Mouse (Mus musculus): Measurements from ENCODE around the gene Ablim1.
A peak's percentile ranks its signal among the peaks of the same experiment; 100 is the strongest.

Gene Ablim1

DNA sequence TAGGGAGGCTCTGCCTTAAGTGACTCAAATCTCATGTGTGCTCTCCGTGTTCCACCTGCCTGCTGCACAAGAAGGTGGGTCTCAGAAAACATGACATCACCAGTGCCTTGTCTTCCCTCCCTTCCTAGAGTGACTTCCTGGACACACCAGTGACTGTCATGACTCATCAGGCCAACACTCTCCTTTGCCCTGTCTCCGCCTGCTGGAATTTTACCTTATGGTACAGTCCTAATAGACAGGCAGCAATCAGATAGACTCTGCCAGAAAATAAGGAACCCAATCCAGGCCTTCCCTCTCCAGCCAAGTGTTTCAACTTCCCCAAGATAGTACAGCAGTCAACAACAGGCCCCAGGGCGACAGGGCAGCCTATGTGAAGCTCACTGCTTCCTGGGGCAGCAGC, 133.8 kb downstream of the Ablim1 start:
- no peak for DNase-seq

DNA sequence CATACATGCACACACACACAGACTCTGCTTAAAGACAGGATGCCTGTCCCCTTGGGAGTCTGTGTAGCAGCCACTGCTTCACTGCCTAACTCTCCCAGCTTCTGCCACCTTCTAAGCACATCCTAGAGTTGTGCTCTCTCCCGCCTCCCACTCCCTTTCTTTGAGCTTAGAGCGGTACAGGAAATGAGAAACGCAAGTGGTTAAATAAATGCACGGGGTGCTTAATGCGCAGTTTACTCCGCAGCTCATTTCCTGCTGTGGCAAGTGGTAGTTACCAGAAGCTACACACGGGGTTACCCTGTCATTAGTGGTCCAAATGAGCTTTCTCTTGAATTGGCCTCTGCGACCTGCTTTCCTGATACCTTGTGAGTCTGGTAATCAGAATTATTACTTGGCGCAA, 134.4 kb downstream of the Ablim1 start:
- no peak for DNase-seq

DNA sequence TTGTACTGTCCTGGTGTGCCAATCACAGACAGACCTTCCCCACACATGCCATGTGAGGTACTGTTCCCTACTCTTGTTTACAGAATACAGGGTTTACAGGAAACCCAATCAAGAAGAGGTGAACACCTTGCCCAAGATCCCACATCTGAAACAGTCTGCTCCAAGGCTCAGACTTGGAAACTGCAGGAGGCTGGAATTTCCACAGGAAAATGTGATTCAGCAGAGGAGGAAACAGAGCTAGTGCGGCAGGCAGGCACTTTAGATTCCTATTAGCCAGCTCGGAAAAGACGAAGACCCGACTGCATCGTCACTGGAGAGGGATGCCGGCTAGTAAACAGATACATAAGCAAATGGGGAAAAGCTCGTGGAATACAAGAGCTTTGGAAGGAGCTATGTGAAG, 135.4 kb downstream of the Ablim1 start:
- DNase-seq, result no peak

DNA sequence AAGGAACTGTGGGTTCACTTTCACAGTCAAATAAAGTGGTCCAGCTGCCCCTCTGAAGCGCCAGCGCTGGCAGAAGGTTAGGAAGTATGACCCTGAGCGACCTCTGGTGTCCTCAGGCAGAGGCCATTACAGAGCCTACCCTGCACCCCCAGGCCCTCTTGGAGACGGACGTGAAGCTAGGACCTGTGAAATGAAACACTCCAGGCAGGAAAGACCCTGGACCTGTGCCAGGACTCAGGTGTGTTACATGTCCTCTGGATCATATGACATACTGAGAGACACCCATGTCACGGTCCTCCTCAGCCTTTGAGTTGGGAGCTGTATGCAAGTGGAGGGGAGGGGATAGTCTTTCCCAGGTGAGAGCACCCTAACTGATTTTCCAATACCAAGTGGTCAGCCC, 137.4 kb downstream of the Ablim1 start:
- no peak for DNase-seq

DNA sequence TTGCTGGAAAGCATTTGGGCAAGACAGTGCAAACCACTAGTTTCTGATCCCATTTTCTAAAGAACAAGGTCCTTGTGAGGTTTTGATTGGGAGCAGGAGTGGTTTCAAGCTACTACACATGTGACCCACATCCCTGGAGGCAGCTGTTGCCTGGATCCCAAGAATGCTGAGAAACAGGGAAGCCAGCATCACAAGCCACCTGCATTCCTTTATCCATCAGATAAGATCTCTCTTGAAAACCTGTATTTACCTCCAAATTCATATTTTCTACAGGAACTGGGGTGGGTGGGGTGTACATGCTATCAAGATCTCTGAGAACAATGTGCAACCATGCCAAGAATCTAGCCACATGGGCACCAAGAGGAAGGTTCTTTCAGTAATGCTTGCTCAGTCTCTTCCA, 139.6 kb downstream of the Ablim1 start:
- no peak for DNase-seq

DNA sequence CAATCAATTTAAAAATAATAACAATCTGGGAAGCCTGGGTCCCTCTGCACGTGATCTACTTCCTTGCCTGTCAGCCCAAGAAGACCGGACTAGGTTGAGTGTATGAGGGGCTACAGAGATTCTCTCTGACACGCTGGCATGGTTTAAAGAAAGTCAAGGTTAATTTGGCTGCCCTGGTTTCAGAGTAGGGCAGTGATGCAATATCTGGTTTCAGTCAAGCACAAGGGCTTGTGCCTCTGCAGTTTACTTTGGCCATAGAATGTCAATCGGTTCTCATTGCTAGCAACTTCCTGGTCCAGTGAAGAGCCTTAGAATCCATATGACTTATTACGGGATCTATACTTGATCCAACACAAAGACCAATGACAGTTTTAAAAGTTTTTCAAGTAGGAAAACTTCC, 140.2 kb downstream of the Ablim1 start:
- no peak for DNase-seq

DNA sequence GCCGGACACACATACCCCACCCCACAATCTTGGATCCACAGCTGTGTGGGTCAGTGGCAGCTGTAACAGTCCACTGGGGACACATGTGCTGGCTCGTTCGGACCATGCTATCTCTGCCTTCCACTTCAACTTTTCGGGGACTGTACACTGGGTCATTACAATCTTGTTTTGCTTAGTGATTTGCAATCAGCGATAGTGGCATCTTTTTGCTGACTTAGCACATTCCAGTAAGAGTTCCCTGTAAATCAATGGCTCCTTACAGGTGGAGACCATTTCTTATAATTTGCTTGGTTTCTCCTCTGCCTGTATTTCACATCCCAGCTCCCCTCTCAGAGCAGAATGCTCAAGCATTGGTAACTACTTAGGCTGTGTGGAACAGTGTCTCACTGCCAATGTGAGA, 140.7 kb downstream of the Ablim1 start:
- DNase-seq, result no peak

DNA sequence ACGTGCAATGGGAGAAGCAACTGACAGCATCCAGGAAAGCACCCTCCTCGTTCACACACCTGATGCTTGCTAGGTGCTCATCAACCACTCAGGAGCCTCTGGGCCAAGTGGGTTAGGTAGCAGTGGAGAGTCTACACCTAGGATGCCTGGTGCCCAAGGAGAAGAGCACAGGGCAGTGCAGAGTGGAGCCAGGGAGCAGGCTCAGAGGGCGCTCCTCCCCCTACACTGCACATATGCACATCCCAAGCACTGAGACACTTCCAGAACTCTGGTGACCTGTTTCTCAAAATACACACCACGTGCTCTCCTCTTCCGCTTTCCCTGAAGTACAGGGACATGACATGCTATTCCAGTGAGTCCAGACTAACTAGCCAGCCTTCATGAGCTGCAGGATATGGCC, 142.4 kb downstream of the Ablim1 start:
- no peak for DNase-seq

DNA sequence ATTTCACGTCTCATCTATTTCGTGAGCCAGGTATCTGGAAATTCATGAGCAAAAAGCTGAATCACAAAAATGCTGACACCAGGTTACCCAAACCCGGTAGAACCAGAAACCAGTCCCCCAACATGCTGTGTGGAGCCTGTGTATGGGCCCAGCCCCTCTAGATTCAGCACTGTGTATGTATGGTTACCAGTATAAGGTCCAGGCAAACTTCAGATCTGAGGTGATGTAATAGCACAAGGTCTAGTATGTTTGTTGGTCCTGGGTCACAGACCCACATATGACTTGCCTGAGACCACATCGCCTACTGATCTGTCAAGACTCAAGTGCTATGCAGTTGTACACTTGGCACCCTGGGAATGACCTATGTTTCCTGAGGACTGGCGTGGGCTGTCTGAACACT, 143.8 kb downstream of the Ablim1 start:
- DNase-seq, result no peak

DNA sequence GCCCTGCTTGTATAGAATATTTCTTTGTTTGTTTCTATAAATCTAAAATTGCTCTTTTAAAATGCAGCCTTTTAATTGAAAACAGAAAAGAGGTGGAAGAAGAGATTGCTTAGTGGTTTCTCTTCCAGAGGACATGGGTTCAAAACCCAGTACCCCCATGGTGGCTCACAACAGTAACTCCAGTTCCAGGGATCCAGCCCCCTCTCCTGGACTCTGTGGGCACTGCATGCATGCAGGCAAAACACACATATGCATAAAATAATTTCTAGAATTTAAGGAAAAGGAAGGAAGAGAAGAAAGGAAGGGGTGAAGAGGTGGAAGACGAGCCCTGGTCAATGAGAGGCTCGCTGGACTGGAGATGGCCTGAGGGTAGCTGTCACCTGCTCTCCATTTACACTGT, 145.2 kb downstream of the Ablim1 start:
- DNase-seq, result no peak

DNA sequence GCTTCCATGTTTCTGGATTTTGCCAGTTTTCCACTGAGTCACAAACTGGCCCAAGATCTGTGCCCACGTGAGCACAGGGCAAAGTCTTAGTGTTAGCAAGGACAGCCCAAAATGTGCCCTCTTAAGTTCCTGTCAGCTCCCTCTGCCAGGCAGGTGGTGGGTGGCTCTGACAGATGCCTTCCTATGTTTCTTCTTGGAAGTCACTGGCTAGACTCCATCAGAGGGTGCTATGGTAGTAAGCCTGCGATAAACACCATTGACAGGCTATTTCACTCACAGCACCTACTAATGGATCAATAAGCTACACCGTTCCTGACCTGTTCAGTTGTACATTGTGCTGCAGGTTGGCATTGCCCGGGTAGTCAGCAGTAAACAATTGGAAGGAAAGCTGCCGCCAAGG, 147.0 kb downstream of the Ablim1 start:
- no peak for DNase-seq

DNA sequence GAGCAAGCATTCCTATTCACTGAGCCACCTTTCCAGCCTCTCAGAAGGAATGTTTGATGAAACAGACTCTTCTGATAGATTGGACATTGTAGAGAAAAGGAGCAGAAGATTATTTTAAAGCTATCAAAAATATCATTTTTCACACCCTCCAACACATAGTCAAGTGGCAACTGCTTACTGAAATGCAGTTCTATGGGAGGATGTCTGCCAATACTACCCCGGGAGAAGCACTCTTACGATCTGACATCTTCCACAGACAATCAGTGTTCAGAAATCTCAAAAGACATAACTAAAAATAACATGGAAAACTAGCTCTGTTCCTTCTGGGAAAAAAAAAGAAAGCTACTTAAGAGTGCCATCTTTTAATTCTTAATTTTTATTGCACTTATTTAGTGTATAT, 149.8 kb downstream of the Ablim1 start:
- DNase-seq, result no peak

DNA sequence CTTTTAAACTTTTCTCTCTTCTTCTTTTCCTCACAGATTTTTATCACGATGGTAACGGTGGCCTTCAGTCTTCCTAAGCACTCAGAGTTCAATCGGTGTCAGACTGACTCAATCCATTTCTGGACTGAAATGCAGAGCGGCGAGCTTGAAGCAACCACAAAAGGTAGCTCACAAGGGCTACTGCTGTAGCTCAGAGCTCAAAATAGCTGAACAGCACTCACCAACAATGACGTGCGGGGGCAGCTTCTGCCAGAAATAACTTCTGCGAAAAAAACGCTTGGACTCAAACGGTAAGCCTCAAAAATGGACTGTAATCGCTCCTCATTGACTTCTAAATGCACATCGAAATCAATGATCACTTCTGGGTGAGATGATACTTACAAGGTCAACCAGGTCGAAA, 151.4 kb downstream of the Ablim1 start:
- DNase-seq, result no peak

DNA sequence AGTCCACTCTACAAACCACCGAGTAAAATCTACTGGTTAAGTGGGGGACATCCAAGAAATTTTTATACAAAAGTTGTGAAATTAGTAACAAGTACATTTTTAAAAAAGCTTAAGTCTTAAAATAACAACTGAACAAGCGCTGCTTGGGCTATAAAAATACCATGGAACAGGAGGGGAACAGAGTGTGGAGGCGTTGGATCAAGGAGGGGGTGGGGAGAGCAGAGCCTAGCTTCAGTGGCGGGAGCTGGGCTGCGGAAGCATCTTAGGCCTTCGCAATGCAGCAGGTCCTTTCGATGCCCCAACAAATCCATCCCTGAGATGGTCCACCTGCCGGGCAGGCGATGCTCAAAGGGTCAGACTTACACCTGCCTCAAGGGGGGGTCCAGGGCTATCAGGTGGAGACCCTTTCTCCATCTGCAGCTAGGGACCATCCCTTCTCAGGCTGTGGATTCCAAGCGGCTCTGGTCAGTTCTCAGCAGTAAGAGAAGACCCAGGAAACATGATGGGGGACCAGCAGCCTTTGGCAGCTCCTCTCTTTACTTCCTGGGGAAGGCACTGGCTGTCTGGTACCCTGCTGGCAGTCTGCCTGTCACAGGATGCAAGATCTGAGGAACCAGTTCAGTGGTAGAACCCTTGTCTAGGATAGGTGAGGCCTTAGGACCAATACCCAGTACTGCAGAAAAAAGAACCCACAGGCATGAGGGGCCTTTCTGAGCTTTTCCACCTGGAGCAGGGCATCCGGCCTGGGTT, 152.6 kb downstream of the Ablim1 start:
- DNase-seq, result no peak

DNA sequence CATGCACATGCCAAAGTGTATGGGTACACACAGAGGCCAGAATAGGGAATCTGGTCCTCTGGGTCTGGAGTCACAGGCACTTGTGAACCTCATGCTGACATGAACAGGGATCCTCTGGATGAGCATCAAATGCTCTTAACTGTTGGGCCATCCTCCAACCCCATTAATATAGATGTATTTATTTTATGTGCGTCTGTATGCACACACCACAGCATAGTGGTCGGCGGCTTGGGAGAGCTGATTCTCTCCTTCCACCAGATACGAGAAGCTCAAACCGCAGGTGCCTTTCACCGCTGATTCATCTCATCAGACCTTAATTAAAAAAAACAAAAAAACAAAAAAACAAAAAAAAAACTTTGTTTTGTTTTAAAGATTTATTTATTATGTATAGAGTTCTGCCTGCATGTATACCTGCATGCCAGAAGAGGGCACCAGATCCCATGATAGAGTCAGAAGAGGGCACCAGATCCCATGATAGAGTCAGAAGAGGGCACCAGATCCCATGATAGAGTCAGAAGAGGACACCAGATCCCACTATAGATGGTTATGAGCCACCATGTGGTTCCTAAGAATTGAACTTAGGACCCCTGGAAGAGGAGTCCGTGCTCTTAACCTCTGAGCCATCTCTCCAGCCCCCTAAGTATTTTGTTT, 153.6 kb downstream of the Ablim1 start:
- DNase-seq, result peak; percentile 47

DNA sequence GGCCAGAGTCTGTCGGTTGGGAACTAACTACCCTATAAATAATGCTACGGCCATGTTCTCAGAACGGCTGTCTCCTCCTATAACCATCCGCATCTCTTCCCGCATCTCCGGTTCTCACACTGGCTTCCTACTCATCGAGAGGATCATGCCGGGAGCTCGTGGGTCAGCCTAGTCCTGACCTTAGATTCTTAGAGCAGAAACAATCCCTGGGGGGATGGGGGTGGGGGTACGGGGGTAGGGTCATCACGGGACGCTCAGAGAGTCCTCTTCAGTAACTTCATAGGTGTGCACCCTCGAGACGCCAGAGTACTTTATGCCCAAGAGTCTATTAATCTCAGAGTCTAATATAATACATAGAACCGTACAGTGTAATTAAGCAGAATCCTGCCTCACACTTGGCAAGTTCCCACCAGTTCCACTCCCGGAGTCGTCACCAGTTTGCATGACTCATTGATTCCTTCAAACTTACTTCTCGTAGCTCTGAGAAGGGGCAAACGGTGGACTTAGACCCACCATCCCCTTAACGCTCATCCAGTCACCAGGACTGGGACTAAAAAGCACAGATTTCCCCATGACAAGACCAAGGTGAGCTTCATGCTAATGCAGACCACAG, 156.9 kb downstream of the Ablim1 start:
- DNase-seq, result no peak

DNA sequence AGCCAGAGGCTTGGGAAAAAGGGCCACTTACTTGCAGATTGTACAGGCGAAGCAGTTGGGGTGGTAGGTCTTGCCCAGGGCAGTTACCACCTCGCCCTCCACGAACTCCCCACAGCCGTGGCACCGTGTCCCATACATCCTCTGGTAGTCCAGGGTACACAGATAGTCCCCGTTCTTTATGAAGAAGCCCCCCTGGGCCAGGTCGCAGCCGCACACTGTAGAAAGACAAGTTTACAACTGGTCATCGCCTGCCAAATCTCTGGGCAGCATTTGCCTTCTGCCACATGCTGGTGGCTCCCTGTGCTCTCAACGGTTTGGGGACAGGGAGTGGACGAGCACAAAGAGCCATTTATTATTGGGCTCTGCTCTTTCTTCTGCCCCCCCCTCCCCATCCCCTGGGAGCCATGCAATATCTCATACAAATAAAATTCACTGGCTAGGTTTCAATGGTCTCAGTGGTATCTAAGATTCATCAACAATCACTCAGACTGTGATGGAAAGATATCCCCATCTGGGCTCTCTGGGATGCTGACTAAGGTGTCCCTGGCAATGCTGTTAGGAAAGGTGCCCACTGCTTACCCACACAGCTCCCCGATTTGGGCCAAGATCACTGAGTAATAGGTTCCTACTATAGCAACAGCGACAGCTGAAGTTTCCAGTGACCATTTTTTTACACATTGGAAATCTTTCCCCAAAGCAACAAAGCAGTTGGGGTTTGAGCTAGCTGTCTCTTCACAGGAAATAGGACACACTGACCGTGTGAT, 159.4 kb downstream of the Ablim1 start:
- peak; percentile 22 for DNase-seq

DNA sequence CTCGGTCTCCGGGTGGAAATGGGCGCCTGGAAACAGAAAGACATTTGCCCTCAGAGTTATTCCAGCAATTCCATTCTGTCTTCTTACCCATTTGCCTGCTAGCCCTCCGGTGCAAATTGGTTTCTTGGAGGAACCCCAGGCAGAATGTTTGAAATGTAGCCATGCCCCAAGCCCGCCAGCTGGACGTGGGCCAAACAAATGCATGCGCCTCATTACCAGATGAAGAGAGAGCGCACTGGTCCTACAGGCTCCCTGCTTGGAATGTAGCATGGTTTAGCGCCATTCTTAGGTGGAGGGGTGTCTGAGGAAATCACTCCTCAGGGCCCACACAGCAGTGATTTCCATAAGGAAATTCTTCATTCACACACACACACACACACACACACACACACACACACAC, 162.4 kb downstream of the Ablim1 start:
- DNase-seq, result peak; percentile 64

DNA sequence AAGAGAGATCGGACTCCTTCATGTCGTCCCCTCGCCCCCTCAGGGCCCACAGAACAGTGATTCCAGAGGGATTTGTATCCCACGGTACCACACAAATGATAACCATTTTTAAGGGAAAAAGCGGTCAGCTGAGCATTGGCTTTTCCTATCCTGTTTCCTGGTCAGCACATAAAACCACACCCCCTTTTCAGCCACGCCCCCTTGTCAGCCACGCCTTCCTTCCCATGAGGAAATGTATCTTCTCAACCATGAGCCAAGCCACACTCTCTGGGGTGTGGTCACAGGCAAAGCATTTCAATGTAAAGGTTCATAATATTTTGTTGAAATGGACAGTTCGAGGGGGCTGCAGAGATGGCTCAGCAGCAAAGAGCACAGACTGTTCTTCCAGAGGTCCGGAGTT, 163.2 kb downstream of the Ablim1 start:
- DNase-seq, result no peak

DNA sequence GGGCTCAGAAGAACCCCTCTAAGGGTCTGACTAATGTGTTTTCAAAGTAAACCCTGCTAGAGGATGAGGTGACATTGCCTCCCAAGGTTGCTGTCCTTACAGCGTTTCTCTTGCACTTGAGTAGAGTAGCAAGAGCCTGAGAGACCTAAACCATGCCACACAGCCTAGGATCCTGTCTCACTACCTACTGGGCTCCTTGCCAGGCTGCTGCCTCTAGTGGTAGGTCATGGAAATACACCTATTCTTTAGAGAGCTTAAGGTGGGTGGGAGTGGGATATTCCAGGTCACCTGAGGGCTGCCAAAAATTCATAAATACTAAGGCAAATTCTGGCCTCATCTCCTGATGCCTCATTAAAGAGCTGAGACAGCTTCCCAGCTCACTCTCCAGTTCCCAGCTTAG, 164.4 kb downstream of the Ablim1 start:
- DNase-seq, result peak; percentile 77

DNA sequence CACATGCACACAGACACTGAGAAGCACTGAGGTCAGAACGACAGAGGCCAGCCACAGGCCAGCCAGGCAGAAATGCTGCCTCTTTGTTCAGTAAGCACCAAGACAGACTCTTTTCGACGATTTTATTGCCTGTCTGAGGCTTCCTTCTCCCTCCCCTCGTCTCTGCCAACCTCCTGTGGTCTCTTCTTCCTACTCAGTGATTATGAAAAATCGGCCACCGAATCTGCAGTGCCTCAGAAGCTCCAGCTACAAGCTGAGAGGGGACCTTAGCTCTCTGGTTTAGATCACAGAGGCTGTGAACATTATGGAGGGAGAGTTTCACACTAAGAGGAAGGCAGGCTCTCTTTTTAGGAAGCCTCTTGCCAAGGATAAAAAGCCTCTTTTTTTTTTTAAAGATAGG, 167.0 kb downstream of the Ablim1 start:
- DNase-seq, result no peak

DNA sequence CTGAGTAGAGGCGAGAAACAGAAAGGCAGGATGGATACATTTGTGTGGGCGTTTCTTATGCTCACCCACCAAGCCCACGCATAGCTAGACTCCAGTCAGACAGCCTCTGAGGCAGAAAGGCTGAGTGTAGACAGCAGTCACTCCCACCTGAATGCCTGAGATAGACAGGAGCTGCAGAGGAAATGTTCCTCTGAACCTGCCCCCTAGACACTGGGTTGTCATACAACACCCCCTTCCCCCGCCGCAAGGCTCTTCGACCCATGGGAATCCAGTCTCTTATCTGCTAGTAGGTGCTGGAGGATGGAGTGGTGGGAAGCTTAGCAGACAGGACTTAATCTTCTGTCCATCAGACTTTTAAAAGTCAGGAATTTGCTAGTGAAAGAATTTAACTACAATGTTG, 167.8 kb downstream of the Ablim1 start:
- no peak for DNase-seq

DNA sequence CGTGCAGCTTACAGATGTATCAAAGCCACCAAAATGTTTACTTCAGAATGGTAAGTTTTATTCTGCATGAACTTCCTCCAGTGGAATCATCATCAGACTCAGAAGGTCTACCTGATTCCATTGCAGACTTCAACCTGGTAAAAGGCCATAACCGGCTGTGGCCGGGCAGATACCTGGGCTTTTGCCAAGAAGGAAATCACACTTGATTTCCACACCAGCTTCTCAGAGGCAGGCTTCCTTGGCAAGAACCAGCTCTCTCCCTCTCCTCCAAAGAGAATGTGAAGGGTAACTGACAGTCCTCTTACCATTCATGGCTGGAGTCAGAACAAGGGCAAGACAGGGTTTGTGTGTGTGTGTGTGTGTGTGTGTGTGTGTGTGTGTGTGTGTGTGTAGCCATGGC, 171.1 kb downstream of the Ablim1 start:
- no peak for DNase-seq

Measured in retina, postnatal 1 day (tissue).